ENCODE assay signal across 11 mouse cellular contexts in genomic region chr3:92907571-92907970, GRCm38 (mm10). TPM values are rescaled to one million over a fixed set of nuclear protein-coding genes. Genes with fewer than 3 reads are reported as not detected.
DNase-seq lines count a peak whose midpoint lies in the region; ATAC-seq and TF ChIP-seq lines count a peak whose summit lies in the region.
"Had no signal": no experiment of that assay in that cellular context is flagged by ENCODE, and none has a peak within 500 bp of the region (broad histone marks: within the 10 kb centered on the region; RNA-seq: fewer than 3 reads in every experiment).

No protein-coding gene starts in this region.

- no peaks in the 10 kb centered on the region for H3K27me3 ChIP-seq in thymus, adult 2 months (ENCODE audit: control insufficient read depth, insufficient read depth, low read length)
- H3K27me3 ChIP-seq: embryonic facial prominence, embryonic 15.5 days; limb, embryonic 12.5 days had no signal

- H3K27ac ChIP-seq in left cerebral cortex, adult 2 months = no peak overlapping the region
- H3K27ac ChIP-seq in thymus, adult 2 months (ENCODE audit: control insufficient read depth, insufficient read depth, low read length) = no peak overlapping the region
- H3K27ac ChIP-seq: embryonic facial prominence, embryonic 15.5 days; limb, embryonic 12.5 days had no signal

- 34% methylated on average over 4 of the region's 4 CpGs for WGBS in thymus, adult 2 months

- no peak overlapping the region for H3K4me3 ChIP-seq in left cerebral cortex, adult 2 months
- no peak overlapping the region for H3K4me3 ChIP-seq in thymus, adult 2 months (ENCODE audit: control insufficient read depth, insufficient read depth, low read length)
- H3K4me3 ChIP-seq: embryonic facial prominence, embryonic 15.5 days; limb, embryonic 12.5 days had no signal

- DNase-seq in CD4-positive, CD25-positive, alpha-beta regulatory T cell, adult 2 months (ENCODE audit: low read depth, low spot score) = peak; percentile 3
- peak in 1 of 2 experiments; percentile 15 for DNase-seq in left cerebral cortex, adult 2 months (ENCODE audit: extremely low spot score in 1 of 2, low spot score in 2 of 2)
- no peak for DNase-seq in left cerebral cortex, postnatal 36 days (ENCODE audit: low spot score in 2 of 2)
- peak; percentile 58 for DNase-seq in brain, adult 2 months (ENCODE audit: low read depth, low spot score)
- DNase-seq in left cerebral cortex, postnatal 25 days (ENCODE audit: low spot score in 2 of 2) = peak; percentile 14 to 24
- no peak for DNase-seq in thymus, adult 2 months

- no peak for ATAC-seq in CD4-positive, CD25-positive, alpha-beta regulatory T cell, adult 4 months
- no peak for ATAC-seq in erythroid progenitor cell, adult 5-6 weeks (replicated peaks; ENCODE audit: low FRiP score, poor library complexity, severe bottlenecking)

- no peaks in the 10 kb centered on the region for H3K4me1 ChIP-seq in thymus, adult 2 months (replicated peaks; ENCODE audit: control insufficient read depth, insufficient read depth, low read length)
- H3K4me1 ChIP-seq: embryonic facial prominence, embryonic 15.5 days; limb, embryonic 12.5 days had no signal

- TF ChIP-seq POLR2A in thymus, adult 2 months (IDR thresholded peaks at IDR 0.05; ENCODE audit: control insufficient read depth, extremely low read depth, insufficient read depth, low read length, poor library complexity) = no peak

- H3K36me3 ChIP-seq in thymus, adult 2 months (ENCODE audit: control insufficient read depth, insufficient read depth, low read length) = no peaks in the 10 kb centered on the region
- H3K36me3 ChIP-seq: embryonic facial prominence, embryonic 15.5 days; limb, embryonic 12.5 days had no signal

- peak; percentile 73 for TF ChIP-seq CTCF in left cerebral cortex, adult 2 months (IDR thresholded peaks at IDR 0.05)
- no peak for TF ChIP-seq CTCF in thymus, adult 2 months (IDR thresholded peaks at IDR 0.05; ENCODE audit: borderline replicate concordance, control insufficient read depth, extremely low read depth, insufficient read depth, low read length, poor library complexity)

- intact Hi-C loops in left cerebral cortex, adult 2 months (cut with DNase I) = loop anchor here (1.0 to 10.0 kb wide), 3 partner anchors 124 to 587 kb away; no protein-coding TSS in a partner anchor
- intact Hi-C loops in left cerebral cortex, postnatal 36 days (cut with DNase I) = loop anchor here (2.0 to 5.0 kb wide), 2 partner anchors 90 to 123 kb away; no protein-coding TSS in a partner anchor
- intact Hi-C loops in left cerebral cortex, postnatal 25 days (cut with DNase I) = loop anchor here (2.0 kb wide), 1 partner anchor 123 kb away; no protein-coding TSS in a partner anchor

RNA-seq across cellular contexts. Expression of gene Lce3a, which starts 18.5 kb away (rescaled TPM):
- not detected for polyA plus RNA-seq in CD4-positive, CD25-positive, alpha-beta regulatory T cell, adult 4 months (2017; shearing (Covaris generic))
- total RNA-seq in left cerebral cortex, adult 2 months (2021) = not detected
- total RNA-seq in left cerebral cortex, postnatal 36 days (2021) = not detected
- total RNA-seq in left cerebral cortex, postnatal 25 days (2021) = not detected
- 0.41 TPM in 1 of 2 replicates, not detected in the other for polyA plus RNA-seq in thymus, adult 2 months (2012; rRNA removed)
- total RNA-seq in erythroid progenitor cell, adult 5-6 weeks (2015; ENCODE audit: low replicate concordance) = not detected in 2 replicates
- total RNA-seq in erythroid progenitor cell, adult 5-6 weeks (2017; ENCODE audit: low replicate concordance) = not detected in 2 replicates
- polyA plus RNA-seq: limb, embryonic 12.5 days; testis, adult 2 months had no signal

RNA-seq across cellular contexts. Expression of gene Lce3b, which starts 25.2 kb away (rescaled TPM):
- polyA plus RNA-seq in CD4-positive, CD25-positive, alpha-beta regulatory T cell, adult 4 months (2017; shearing (Covaris generic)) = not detected
- not detected for total RNA-seq in left cerebral cortex, adult 2 months (2021)
- total RNA-seq in left cerebral cortex, postnatal 36 days (2021) = not detected
- not detected for total RNA-seq in left cerebral cortex, postnatal 25 days (2021)
- 0.88 and 1.8 TPM in 2 replicates for polyA plus RNA-seq in thymus, adult 2 months (2012; rRNA removed)
- total RNA-seq in erythroid progenitor cell, adult 5-6 weeks (2015; ENCODE audit: low replicate concordance) = not detected in 2 replicates
- total RNA-seq in erythroid progenitor cell, adult 5-6 weeks (2017; ENCODE audit: low replicate concordance) = not detected in 2 replicates
- polyA plus RNA-seq: limb, embryonic 12.5 days; testis, adult 2 months had no signal

RNA-seq across cellular contexts. Expression of gene Lce3c, which starts 36.7 kb away (rescaled TPM):
- polyA plus RNA-seq in CD4-positive, CD25-positive, alpha-beta regulatory T cell, adult 4 months (2017; shearing (Covaris generic)) = not detected
- not detected for total RNA-seq in left cerebral cortex, adult 2 months (2021)
- total RNA-seq in left cerebral cortex, postnatal 36 days (2021) = not detected
- total RNA-seq in left cerebral cortex, postnatal 25 days (2021) = not detected
- 0.48 and 1.2 TPM in 2 replicates for polyA plus RNA-seq in thymus, adult 2 months (2012; rRNA removed)
- not detected in 2 replicates for total RNA-seq in erythroid progenitor cell, adult 5-6 weeks (2015; ENCODE audit: low replicate concordance)
- total RNA-seq in erythroid progenitor cell, adult 5-6 weeks (2017; ENCODE audit: low replicate concordance) = not detected in 2 replicates
- polyA plus RNA-seq: limb, embryonic 12.5 days; testis, adult 2 months had no signal

RNA-seq across cellular contexts. Expression of gene 2310050C09Rik, which starts 37.6 kb away (rescaled TPM):
- not detected for polyA plus RNA-seq in CD4-positive, CD25-positive, alpha-beta regulatory T cell, adult 4 months (2017; shearing (Covaris generic))
- not detected for total RNA-seq in left cerebral cortex, adult 2 months (2021)
- not detected for total RNA-seq in left cerebral cortex, postnatal 36 days (2021)
- total RNA-seq in left cerebral cortex, postnatal 25 days (2021) = not detected
- polyA plus RNA-seq in thymus, adult 2 months (2012; rRNA removed) = 0.36 TPM in 2 replicates
- not detected in 2 replicates for total RNA-seq in erythroid progenitor cell, adult 5-6 weeks (2015; ENCODE audit: low replicate concordance)
- total RNA-seq in erythroid progenitor cell, adult 5-6 weeks (2017; ENCODE audit: low replicate concordance) = not detected in 2 replicates
- polyA plus RNA-seq: limb, embryonic 12.5 days; testis, adult 2 months had no signal

RNA-seq across cellular contexts. Expression of gene Lce3d, which starts 49.6 kb away (rescaled TPM):
- not detected for polyA plus RNA-seq in CD4-positive, CD25-positive, alpha-beta regulatory T cell, adult 4 months (2017; shearing (Covaris generic))
- not detected for total RNA-seq in left cerebral cortex, adult 2 months (2021)
- not detected for total RNA-seq in left cerebral cortex, postnatal 36 days (2021)
- not detected for total RNA-seq in left cerebral cortex, postnatal 25 days (2021)
- polyA plus RNA-seq in thymus, adult 2 months (2012; rRNA removed) = not detected in 2 replicates
- total RNA-seq in erythroid progenitor cell, adult 5-6 weeks (2015; ENCODE audit: low replicate concordance) = not detected in 2 replicates
- not detected in 2 replicates for total RNA-seq in erythroid progenitor cell, adult 5-6 weeks (2017; ENCODE audit: low replicate concordance)
- polyA plus RNA-seq: limb, embryonic 12.5 days; testis, adult 2 months had no signal

Comparison
In these comparisons a context has a peak if more than half of its experiments do, and no peak if none do; other contexts are left out.
1. DNase-seq: peak in CD4-positive, CD25-positive, alpha-beta regulatory T cell, adult 2 months (single experiment), brain, adult 2 months (single experiment) and left cerebral cortex, postnatal 25 days (2 of 2); none in left cerebral cortex, postnatal 36 days (0 of 2) and thymus, adult 2 months (single experiment).